Mouse (Mus musculus) ES-E14 (cell line): Measurements from ENCODE around the gene Rap1gap2. TPM values are rescaled to one million over a fixed set of nuclear protein-coding genes. Genes with fewer than 3 reads are reported as not detected.

Source experiments
- DNase-seq: peaks from one replicate; pipeline ENCODE4 v3.0.0-alpha.2; 2013; ENCODE audit warnings: low read depth, low spot score
- H3K27ac ChIP-seq: 2 replicates; pipeline ENCODE4 v1.5.1; 2012; ENCODE audit warnings: low read depth, mild to moderate bottlenecking, low read length, moderate library complexity, mixed read lengths; ENCODE audit not compliant: poor library complexity, insufficient read depth, severe bottlenecking
- H3K36me3 ChIP-seq: 2 replicates; pipeline ENCODE4 v1.6.1; 2012; ENCODE audit warnings: mild to moderate bottlenecking, low read length, moderate library complexity, mixed read lengths; ENCODE audit not compliant: control insufficient read depth, poor library complexity, insufficient read depth, severe bottlenecking
- H3K4me1 ChIP-seq, 2 experiments: fragments of 150-350 bp in 1 of 2; sonication (generic) in 1 of 2; 2 replicates each; pipeline ENCODE4 v1.6.1; 2012; ENCODE audit warnings: low read length in 2 of 2, mild to moderate bottlenecking in 1 of 2, mixed read lengths in 1 of 2; ENCODE audit not compliant: control insufficient read depth in 2 of 2, insufficient read depth in 2 of 2, poor library complexity in 1 of 2
- H3K4me3 ChIP-seq, 2 experiments: fragments of 150-350 bp in 1 of 2; sonication (generic) in 1 of 2; 2 replicates each; pipeline ENCODE4 v1.5.1; 2012; ENCODE audit warnings: low read length in 2 of 2, low read depth in 1 of 2, mild to moderate bottlenecking in 1 of 2, mixed read lengths in 1 of 2; ENCODE audit not compliant: insufficient read depth in 1 of 2, poor library complexity in 1 of 2, severe bottlenecking in 1 of 2
- H3K9ac ChIP-seq: 2 replicates; pipeline ENCODE4 v1.6.1; 2012; ENCODE audit warnings: low read depth, mild to moderate bottlenecking, low read length, mixed read lengths; ENCODE audit not compliant: poor library complexity, insufficient read depth, severe bottlenecking
- H3K9me3 ChIP-seq: fragments of 150-350 bp; sonication (generic); 2 replicates; pipeline ENCODE4 v1.6.1; 2012; ENCODE audit warnings: low read depth, mild to moderate bottlenecking, low read length; ENCODE audit not compliant: control insufficient read depth, insufficient read depth
- CHD2 ChIP-seq: IDR thresholded peaks from 2 replicates; pipeline ENCODE4 v1.6.1; 2014; ENCODE audit warnings: mild to moderate bottlenecking, low read depth, low read length, inconsistent platforms
- HCFC1 ChIP-seq: IDR thresholded peaks from 2 replicates; pipeline ENCODE4 v1.6.1; 2012; ENCODE audit warnings: low read length, inconsistent platforms, borderline replicate concordance; ENCODE audit not compliant: insufficient read depth
- MAFK ChIP-seq: IDR thresholded peaks from 2 replicates; pipeline ENCODE4 v1.6.1; 2014; ENCODE audit warnings: mild to moderate bottlenecking, low read depth, low read length, inconsistent platforms; ENCODE audit not compliant: insufficient read depth
- ZC3H11A ChIP-seq: IDR thresholded peaks from 2 replicates; pipeline ENCODE4 v1.6.1; 2012; ENCODE audit warnings: low read depth, mild to moderate bottlenecking, inconsistent platforms, low read length, borderline replicate concordance
- ZNF384 ChIP-seq: IDR thresholded peaks from 2 replicates; pipeline ENCODE4 v1.6.1; 2012; ENCODE audit warnings: low read depth, low read length, inconsistent platforms
- in situ Hi-C, 2 experiments: fragments of 600-800 bp; cut with MboI; formaldehyde crosslinking; loops; one replicate each; pipeline ENCODE4 v1.15.1; 2025; ENCODE audit warnings: low sequenced_read_pairs in 2 of 2, inconsistent platforms in 1 of 2; ENCODE audit not compliant: unreplicated experiment in 2 of 2
- total RNA-seq: library from RNA; depleted of rRNA; stranded (reverse); fragments of 300-350 nt; gene quantifications from 2 replicates; pipeline ENCODE4 v1.2.3, GENCODE M21; 2012

The Rap1gap2 gene
- total RNA-seq, 1 experiment, result 2.7 TPM

GRCm38 (mm10) chr11:74532401-74532800 lies 78.3 kb downstream of the Rap1gap2 start:
- no peak for DNase-seq
- Histone ChIP-seq H3K27ac (no peak overlapping the region), H3K36me3 (no peaks in the 10 kb centered on the region), H3K9ac (no peak overlapping the region), H3K4me3 (no peak overlapping the region), H3K4me1 (peaks cover 0 to 19% of the 10 kb centered on the region in 2 experiments; a peak in 2 of 4 replicates), H3K9me3 (no peaks in the 10 kb centered on the region)
- in situ Hi-C loops, result loop anchor here in 1 of 2 experiments (25.0 kb wide), 1 partner anchor 145 kb away; no protein-coding TSS in a partner anchor
- no peak for TF ChIP-seq ZNF384
- TF ChIP-seq ZC3H11A, result no peak
- TF ChIP-seq HCFC1, result no peak
- no peak for TF ChIP-seq MAFK
- no peak for TF ChIP-seq CHD2

GRCm38 (mm10) chr11:74531725-74532124 lies 79.0 kb downstream of the Rap1gap2 start:
- Histone ChIP-seq H3K9ac (no peak overlapping the region), H3K4me3 (no peak overlapping the region), H3K27ac (no peak overlapping the region), H3K4me1 (peaks cover 0 to 17% of the 10 kb centered on the region in 2 experiments; a peak in 2 of 4 replicates), H3K9me3 (no peaks in the 10 kb centered on the region), H3K36me3 (no peaks in the 10 kb centered on the region)
- TF ChIP-seq MAFK (no peak), ZC3H11A (no peak), CHD2 (no peak), ZNF384 (no peak), HCFC1 (no peak)
- in situ Hi-C loops, result loop anchor here in 1 of 2 experiments (25.0 kb wide), 1 partner anchor 144 kb away; no protein-coding TSS in a partner anchor
- no peak for DNase-seq

GRCm38 (mm10) chr11:74529803-74530202 lies 80.9 kb downstream of the Rap1gap2 start:
- Histone ChIP-seq H3K9ac (no peak overlapping the region), H3K4me3 (no peak overlapping the region), H3K27ac (no peak overlapping the region), H3K4me1 (peaks cover 0 to 16% of the 10 kb centered on the region in 2 experiments; a peak in 2 of 4 replicates), H3K9me3 (no peaks in the 10 kb centered on the region), H3K36me3 (no peaks in the 10 kb centered on the region)
- TF ChIP-seq MAFK (no peak), ZC3H11A (peak; percentile 77)
- DNase-seq, result peak; percentile 69
- in situ Hi-C loops, result loop anchor here in 1 of 2 experiments (25.0 kb wide), 1 partner anchor 143 kb away; no protein-coding TSS in a partner anchor

GRCm38 (mm10) chr11:74527555-74527954 lies 83.2 kb downstream of the Rap1gap2 start:
- no peak for TF ChIP-seq ZNF384
- no peak for TF ChIP-seq MAFK
- TF ChIP-seq CHD2, result no peak
- no peak for TF ChIP-seq HCFC1
- no peak for TF ChIP-seq ZC3H11A
- Histone ChIP-seq H3K4me3 (no peak overlapping the region), H3K9ac (no peak overlapping the region), H3K9me3 (no peaks in the 10 kb centered on the region), H3K27ac (no peak overlapping the region), H3K4me1 (peaks cover 0 to 28% of the 10 kb centered on the region in 2 experiments; a peak in 2 of 4 replicates), H3K36me3 (no peaks in the 10 kb centered on the region)
- in situ Hi-C loops, result loop anchor here in 1 of 2 experiments (25.0 kb wide), 1 partner anchor 140 kb away; no protein-coding TSS in a partner anchor
- DNase-seq, result no peak
